Comparison of ENCODE assay signal across 14 mouse cellular contexts in genomic region chr12:42809864-42810263, GRCm38 (mm10).
"Had no signal": no experiment of that assay in that cellular context is flagged by ENCODE, and none has a peak within 500 bp of the region (broad histone marks: within the 10 kb centered on the region; RNA-seq: fewer than 3 reads in every experiment).

No protein-coding gene starts in this region.

- DNase-seq: kidney, adult 11 months; kidney, postnatal 25 days; layer of hippocampus, adult 9-11 months; layer of hippocampus, postnatal 36 days; lung, embryonic 14.5 days; lung, postnatal 10 days; lung, postnatal 4 days; midbrain, embryonic 14.5 days; right cerebral cortex, postnatal 25 days; thymus, postnatal 36 days had no signal

- H3K27me3 ChIP-seq: limb, embryonic 15.5 days; liver, embryonic 12.5 days; neural tube, embryonic 15.5 days had no signal

- H3K4me2 ChIP-seq: limb, embryonic 15.5 days; liver, embryonic 12.5 days; lung, embryonic 14.5 days; neural tube, embryonic 15.5 days had no signal

- H3K27ac ChIP-seq: limb, embryonic 15.5 days; liver, embryonic 12.5 days; midbrain, embryonic 10.5 days; neural tube, embryonic 15.5 days had no signal

- ATAC-seq: liver, embryonic 12.5 days had no signal

- H3K4me1 ChIP-seq: limb, embryonic 15.5 days; liver, embryonic 12.5 days; midbrain, embryonic 10.5 days; neural tube, embryonic 15.5 days had no signal

- H3K4me3 ChIP-seq: limb, embryonic 15.5 days; liver, embryonic 12.5 days; midbrain, embryonic 10.5 days; neural tube, embryonic 15.5 days had no signal

- H3K9me3 ChIP-seq: limb, embryonic 15.5 days; liver, embryonic 12.5 days; midbrain, embryonic 10.5 days; neural tube, embryonic 15.5 days had no signal

- H3K9ac ChIP-seq: limb, embryonic 15.5 days; liver, embryonic 12.5 days; lung, embryonic 14.5 days; neural tube, embryonic 15.5 days had no signal

- H3K36me3 ChIP-seq: limb, embryonic 15.5 days; liver, embryonic 12.5 days; midbrain, embryonic 10.5 days; neural tube, embryonic 15.5 days had no signal
